Mouse (Mus musculus) frontal cortex, postnatal 14 days (tissue): ENCODE measurements around the gene Art5.

Experiments
- DNase-seq, 2 experiments: peaks; one replicate each; pipeline ENCODE4 v3.0.0; 2022; ENCODE audit warnings: low spot score in 2 of 2

Gene Art5

DNA sequence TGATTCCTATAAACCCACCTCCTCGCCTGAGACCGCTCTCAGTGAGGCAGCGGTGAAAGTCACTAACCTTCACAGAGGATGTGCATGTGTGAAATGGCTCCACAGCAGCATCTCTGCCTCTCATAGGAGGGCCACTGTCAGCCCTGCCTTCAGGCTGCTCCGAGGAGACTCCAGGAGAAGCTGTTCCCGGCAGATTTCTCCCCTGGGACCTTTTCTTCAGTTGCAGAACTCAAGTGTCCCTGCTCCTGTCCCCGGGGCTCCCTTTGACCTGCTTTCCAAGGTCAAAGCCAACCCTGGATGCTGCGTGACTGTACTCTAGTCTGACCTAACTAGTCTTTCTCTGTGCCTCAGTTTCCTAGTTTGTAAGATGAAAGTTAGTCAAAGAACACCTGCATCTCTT, at the start of gene Art5:
Gene Art5, minus strand, starts transcription at position 319 of the 400 bp plus-strand sequence.
- no peak for DNase-seq

DNA sequence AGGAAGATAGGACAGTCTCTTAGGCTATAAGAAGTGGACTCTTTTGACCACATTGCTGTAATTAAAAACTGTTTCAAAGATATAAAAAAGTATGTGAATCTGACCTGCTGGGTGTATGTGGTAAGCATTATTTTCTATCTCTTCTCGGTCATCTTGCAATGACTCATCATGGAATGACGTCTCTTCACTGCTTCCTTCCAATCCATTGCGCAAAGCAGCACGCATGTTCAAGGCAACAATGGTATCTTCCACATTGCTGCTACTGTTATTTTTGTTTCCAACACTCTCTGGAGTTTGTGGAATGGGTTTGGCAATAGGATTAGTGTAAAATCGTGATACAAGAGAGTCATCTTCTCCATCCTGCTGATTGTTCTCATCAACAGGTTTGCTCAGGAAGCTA, 44.4 kb upstream of the Art5 start:
- no peak for DNase-seq

GRCm38 (mm10) chr7:102137898-102138297, 28.6 kb upstream of the Art5 start:
- no peak for DNase-seq

GRCm38 (mm10) chr7:102137464-102137863, 28.2 kb upstream of the Art5 start:
- DNase-seq, result peak in 1 of 2 experiments; percentile 17

DNA sequence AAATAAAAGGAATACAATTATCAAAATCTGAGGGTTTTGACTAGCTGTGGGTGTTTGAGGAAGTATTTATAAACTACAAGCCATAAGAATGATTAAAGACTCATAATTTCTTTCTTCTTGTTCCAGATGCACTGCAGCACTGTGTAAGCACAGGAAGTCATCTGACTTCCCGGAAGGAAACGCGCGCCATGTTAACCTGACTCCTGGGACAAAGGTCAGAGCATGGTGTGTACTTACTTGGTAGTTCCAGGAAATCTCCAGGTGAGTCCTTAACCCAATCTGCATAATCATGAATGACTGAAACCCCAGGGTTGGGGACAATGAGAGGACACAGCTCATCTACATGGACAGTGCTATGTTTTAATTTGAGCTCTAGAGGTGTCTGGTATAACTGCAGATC, 23.1 kb upstream of the Art5 start:
- no peak for DNase-seq

DNA sequence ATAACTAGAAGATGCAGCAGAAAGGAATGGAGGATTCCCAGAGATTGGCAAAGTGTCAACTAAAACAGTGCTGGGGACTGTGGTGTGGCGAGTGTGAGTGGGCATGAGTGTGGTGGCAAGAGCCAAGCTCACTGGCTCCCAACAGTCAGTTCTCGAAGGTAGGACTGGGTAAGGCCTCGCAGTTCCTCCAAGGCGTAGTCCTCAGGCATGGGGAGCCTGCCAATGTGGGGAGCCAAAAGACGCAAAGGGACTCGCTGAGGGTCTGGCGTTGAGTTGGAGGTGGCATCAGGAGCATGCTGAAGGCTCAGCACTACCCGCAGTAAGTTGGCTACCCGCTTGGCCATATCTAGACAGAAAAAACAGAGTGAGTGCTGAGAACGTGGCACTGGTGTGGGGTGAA, 11.0 kb upstream of the Art5 start:
- no peak for DNase-seq

GRCm38 (mm10) chr7:102117382-102117781, 8.1 kb upstream of the Art5 start:
- no peak for DNase-seq

- no peak for DNase-seq
Measured at GRCm38 (mm10) chr7:102116579-102117331, 7.5 kb upstream of the Art5 start, which contains the start of gene Chrna10. TSS of gene Chrna10 (minus strand) at chr7:102116828.

DNA sequence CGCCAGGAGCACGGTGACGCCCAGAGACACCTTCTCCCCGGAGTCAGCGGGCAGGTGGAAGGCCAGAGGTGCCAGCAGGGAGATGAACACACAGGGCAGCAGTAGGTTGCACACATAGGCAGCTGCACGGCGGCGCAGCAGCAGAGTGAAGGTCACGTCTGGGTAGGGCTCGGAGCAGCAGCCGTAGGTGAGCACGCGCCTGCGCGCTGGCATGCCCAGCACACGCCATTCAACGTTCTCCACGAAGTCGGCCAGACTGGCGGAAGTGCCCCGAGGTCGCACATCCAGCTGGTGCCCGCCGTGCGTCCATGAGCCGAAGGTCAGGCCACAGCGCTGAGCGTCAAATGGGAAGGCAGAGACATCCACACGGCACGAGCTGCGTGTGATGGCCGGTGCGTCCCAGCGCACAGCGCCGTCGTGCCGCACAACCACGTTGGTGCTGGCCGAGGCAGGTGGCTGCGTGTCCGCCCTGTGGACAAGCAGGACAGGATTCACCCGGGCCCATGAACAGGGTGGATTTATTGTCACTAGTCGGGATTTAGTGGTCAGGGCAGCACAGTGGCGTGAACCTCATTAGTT, 4.0 kb upstream of the Art5 start:
- no peak for DNase-seq

- DNase-seq, result no peak
Measured at GRCm38 (mm10) chr7:102109746-102110145, 457 bp upstream of the Art5 start.

DNA sequence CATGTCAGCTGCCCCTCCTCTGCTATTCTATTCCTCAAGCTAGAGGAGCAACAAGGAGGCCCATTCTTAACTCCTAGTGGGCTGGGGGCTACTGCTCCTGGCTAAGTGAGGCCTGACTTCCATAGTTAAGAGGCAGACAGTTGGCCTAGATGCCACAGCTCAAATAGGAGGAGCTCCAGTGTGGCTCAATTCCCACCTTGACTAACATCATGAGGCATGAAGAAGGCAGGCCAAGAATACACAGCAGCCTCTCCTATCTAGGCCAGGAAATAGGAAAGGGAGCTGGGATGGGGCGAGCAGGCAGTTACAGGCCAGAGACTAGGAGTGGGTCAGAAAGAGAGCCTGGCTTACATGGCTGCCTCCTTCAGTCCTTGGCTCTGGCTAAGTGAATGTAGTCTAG, 1.1 kb downstream of the Art5 start:
- no peak for DNase-seq

- DNase-seq, result no peak
Measured at GRCm38 (mm10) chr7:102106700-102107141, 2.6 kb downstream of the Art5 start.

GRCm38 (mm10) chr7:102104126-102104525, 5.2 kb downstream of the Art5 start:
- no peak for DNase-seq

DNA sequence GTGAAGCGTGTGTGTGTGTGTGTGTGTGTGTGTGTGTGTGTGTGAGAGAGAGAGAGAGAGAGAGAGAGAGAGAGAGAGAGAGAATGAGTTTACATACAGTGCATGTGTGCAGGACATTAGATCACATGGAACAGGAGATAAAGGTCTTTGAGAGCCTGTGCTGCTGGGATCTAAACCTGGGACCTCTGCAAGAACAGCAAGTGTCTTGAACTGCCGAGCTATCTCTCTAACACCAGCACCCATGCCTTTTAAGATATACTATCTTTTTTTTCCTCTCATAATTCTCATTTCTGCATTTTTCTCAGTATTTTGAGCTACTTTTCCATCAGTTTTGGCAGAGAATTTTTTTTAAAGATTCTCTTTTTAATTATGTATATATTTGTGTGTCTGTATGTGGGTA, 5.7 kb downstream of the Art5 start:
- DNase-seq, result no peak

- no peak for DNase-seq
Measured at GRCm38 (mm10) chr7:102102696-102103095, 6.6 kb downstream of the Art5 start.

DNA sequence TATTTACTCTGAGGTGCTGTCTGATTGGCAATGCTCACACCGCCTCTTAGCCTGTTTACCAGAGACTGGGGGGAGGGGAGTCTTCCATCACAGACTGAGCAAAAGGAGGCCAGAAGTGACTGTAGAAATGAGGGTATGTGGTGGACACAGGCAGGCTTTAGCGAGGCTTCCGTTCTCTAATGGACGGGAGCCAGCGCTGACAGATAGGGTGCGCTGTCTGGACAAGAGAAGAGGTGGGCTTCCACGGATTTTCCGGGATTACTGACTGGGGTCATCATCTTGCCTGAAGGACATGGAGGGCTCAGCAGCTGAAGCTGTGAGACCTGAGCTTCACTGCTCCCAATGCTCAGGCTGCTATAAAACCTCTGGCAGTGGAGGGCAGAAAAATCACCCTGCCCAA, 7.0 kb downstream of the Art5 start:
- DNase-seq, result no peak

DNA sequence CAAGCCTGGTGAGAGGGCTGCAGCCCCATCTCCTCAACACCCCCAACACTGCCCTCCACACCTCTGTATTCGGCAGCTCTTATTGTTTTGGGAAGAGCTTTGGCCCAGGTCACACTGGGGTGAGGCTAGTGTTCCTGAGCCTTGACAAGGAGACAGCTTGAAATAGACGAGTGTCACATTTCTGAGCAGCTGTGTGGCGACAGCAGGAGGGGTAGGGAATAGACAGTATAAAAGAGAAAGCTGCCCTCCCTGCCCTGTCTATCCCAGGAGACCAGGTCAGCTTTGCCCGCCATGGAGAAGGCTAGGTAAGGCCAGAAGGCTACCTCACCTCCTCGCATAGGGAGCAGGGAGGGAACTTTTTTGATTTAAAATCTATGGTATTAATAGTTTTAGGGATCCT, 7.8 kb downstream of the Art5 start, which contains the start of gene Art1:
Gene Art1, plus strand, starts transcription at position 257 of the 400 bp plus-strand sequence.
- no peak for DNase-seq

GRCm38 (mm10) chr7:102100868-102101267, 8.4 kb downstream of the Art5 start:
- no peak for DNase-seq

DNA sequence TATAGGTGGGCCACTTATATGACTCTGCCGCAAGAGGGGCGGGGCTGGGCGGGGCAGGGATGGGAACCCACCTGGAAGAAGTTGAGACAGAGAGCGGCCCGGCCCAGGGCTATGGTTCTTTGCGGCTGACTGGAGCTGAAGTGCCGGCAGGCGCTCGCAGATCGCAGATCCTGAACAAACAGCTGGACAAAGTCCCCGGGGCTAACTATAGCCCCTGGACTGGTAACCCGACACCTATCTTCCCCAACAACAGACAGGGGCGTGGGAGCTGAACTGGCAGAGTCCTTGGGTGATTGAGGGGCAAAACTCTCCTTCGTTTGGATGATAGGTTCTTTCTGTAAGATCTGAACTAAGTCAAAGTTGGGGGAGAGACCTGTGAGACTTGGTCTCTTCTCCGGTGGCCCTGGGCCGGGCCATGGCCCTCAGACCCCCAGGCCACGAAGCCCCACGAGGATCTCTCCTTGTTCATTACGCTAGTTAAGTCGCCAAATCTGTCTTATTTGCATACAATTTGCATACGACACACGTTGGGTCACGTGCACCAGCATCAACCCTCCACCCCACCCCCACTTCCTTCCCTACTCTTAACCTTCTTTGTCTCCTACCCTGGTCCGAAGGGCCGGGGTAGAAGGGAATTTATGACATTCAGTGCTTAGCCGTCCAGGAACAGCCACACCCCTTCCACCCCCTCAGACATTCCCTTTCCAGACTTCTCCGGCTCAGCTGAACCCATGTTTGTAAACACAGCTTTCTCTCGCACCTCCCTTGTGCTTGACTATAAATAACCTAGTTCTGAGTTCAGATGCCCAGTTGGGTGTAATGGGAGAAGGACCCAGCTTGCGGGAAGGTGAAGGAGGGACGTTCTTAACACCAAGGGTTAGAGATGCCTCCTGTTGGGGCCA, 9.3 kb downstream of the Art5 start:
- no peak for DNase-seq

DNA sequence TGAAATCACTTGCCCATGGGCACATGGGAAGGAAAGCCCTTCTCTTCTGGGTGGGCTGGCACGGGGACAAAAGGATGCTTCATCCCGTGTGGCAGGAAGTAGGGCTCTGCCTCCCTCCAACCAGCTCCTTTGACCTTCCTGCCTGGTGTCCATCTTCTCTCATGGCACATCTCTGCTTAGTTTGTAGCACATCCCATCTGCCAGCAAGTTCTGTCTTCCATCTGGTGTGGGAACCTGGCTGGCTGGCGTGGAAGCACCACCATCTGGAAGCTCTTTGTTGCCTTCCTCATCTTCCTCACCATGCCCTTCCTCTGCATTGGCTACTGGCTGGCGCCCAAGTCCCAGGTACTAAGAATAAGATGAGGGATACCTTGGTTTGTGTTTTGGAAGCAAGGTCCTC, 22.0 kb downstream of the Art5 start:
- DNase-seq, result no peak

DNA sequence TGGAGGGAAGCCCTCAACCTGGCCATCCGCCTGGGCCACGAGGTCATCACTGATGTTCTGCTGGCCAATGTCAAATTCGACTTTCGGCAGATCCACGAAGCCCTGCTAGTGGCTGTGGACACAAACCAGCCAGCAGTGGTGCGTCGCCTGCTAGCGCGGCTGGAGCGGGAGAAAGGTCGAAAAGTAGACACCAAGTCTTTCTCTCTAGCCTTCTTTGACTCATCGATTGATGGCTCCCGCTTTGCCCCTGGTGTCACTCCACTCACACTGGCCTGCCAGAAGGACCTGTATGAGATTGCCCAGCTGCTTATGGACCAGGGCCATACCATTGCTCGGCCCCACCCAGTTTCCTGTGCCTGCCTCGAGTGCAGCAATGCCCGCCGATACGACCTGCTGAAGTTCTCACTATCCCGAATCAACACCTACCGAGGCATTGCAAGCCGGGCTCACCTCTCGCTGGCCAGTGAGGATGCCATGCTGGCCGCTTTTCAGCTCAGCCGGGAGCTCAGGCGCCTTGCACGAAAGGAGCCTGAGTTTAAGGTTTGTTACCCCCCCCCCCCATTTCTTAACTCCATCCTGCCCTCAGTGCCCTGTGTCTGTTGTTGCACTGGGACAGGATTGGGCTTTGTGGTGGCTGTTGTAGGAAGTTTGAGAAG, 25.1 kb downstream of the Art5 start:
- no peak for DNase-seq

DNA sequence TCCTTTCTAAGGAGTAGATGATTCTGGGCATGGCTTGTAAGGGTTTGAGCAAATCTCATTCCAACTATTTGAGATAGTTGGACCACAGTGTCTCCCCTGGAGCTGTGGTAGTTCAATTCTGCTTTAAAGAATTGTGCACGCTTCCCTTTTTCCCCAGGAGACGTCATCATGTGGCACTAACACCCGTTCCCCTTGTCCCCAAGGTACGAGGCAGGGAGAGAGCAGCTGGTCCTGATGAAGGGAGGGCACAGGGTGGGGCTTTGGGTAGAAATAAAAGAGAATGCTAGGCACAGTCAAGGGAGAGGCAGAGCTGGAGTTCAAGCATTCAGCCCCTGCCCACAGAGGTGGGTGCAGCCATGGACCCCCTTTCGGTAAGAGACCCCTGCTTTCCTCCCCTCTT, 26.5 kb downstream of the Art5 start, which contains the start of gene Trpc2:
Gene Trpc2, plus strand, starts transcription at position 301 of the 400 bp plus-strand sequence.
- DNase-seq, result no peak
